Mouse (Mus musculus): Measurements from ENCODE around the gene Rbm8a.

Rbm8a gene

DNA sequence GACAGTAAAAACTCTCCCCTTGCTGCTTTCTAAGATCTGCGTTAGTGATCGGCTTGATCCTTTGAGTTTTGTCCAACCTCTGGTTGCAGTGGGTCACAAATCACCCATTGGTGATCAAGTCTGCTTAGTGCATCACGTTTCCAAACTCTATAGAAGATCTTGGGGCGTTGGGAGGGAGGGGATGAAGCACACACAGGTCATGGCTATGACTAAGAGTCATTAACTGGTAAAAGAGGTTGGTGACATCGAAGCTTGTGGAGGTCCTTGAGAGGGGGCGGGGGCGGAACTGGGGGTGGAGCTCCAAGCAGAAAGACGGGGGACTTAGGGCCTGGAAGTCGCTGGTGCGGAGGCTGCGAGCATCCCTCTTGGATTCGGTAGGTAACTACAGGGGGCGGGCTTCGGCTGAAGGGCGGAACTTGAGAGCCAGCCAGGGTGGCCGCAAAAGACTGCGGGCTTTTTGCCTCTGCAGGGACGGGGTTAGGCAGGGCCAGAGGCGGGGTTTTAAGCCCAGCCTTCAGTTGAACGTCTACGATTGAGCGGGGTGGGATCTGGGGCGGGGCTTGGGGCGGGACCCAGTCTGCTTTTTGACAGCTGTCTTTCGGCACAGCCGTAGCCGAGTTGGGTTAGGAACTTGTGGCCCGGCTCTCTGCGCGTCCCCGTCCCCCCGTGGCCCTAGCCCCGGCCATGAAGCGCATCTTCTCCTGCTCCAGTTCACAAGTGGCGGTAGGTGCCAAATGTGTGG lies 40.2 kb downstream of the Rbm8a start, which contains the start of gene Ankrd35:
Gene Ankrd35, plus strand, starts transcription at position 405 of the 742 bp plus-strand sequence.
- DNase-seq (ENCODE audit: low spot score), result no peak

DNA sequence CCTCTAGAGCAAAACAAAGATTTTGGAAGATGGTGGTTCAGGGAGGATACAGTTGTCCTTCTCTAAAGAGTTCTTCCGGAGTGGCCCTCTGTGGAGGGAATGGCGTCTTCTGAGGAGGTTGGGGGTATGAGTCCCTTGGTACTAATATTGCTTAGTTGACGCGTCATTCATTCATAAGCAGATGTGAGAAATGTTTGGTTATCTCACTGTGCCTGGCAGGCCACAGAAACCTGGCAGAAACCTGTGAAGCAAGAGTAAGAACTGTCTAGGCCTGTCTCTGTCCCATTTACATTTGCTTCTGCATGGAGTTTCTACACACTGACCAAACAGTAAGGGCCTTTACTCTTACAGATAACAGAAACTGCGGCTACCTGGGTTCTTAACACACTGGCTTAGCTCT lies 41.8 kb downstream of the Rbm8a start:
- no peak for DNase-seq (ENCODE audit: low spot score)

DNA sequence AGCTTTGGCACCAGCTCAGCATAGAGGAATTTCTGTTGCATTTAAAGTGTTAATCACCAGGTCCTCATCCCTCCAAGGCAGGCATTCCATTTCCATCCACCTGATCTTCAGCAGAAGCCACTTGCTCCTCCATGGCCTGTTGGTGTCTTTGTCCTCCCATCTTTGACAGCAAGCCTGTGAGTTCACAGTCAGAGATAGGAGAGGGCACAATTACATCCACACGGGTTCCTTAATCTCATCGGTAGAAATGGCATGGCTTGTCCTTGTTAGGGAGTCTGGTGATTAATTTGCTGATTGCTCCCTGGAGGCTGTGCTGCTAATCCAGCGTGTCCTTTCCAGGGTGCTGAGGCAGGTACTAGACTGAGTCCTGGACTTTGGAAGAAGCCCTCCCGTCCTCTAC lies 43.8 kb downstream of the Rbm8a start:
- no peak for DNase-seq (ENCODE audit: low spot score)

DNA sequence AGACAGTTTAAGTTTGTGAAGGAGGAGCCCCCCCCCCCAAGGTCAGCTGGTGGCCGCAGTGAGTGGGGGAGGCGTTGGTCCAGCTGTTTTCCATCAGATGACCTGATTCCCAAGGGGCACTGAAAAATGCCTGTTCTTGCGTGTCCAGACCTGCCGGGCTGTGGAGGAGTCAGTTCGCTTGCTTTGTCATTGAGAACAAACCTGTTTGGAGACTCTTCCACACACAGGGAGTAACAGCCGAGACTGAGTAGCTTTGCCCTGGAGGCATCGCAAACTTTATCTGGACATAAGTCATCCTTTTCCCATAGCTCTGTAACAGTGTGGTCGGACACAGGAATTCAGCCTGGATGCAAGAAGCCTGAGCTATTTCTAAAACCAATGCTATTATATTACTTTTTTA lies 44.7 kb downstream of the Rbm8a start:
- DNase-seq (ENCODE audit: low spot score), result no peak

DNA sequence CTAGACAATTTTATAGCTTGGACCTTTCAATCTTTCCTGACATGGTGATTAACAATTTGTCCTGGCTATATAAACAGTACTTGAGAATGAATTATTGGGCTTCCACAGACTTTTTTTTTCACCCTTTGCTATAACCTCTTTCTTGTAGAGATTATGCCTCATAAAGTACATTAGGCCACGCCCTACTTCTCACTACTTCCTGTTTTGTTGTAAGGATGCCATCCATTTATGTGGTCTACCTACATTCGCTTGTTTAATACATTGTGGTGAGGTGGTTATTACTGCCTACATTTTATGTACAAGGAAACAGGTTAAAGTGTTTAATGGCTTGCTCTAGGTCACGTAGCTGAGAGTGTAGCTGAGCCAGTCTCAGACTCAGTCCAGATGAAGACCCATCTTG lies 45.4 kb downstream of the Rbm8a start:
- DNase-seq (ENCODE audit: low spot score), result no peak

DNA sequence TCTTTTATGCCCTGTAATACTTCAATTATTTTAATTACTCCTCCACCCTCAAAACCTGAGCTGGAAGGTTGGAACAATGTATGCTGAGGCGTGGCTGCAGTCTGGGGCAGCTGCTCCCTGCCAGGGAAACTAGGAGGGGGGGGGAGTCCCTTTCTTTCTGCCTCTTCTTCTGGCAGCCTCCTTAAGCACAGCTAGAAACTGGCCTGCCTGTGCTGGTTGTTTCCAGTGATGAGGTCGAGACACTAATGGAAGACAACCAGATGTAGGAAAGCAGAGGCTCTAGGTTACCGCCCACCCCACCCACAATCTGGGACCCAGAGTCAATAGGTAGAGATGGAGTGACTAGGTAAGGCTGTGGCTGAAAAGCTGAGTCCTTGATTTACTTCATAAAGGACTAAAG lies 46.0 kb downstream of the Rbm8a start:
- no peak for DNase-seq (ENCODE audit: low spot score)

DNA sequence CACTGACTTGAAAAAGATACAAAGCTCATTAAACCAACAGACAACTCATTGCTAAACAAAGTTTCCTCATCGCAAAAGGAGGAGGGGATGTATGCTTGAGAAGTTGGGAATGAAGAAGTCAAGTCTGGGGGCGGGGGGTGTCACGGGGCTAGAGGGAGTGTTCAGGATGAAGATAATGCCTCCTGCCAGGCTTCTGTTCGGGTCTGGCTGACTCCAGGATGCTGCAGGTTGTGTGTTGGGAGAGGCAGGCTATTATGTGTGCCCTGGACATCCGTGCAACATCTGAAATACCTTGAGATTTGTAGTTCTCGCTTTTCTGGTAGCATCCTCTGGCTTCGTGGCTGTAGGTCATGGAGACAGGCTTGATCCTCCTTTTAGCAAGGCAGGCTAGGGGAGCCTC lies 48.7 kb downstream of the Rbm8a start:
- DNase-seq (ENCODE audit: low spot score), result no peak

DNA sequence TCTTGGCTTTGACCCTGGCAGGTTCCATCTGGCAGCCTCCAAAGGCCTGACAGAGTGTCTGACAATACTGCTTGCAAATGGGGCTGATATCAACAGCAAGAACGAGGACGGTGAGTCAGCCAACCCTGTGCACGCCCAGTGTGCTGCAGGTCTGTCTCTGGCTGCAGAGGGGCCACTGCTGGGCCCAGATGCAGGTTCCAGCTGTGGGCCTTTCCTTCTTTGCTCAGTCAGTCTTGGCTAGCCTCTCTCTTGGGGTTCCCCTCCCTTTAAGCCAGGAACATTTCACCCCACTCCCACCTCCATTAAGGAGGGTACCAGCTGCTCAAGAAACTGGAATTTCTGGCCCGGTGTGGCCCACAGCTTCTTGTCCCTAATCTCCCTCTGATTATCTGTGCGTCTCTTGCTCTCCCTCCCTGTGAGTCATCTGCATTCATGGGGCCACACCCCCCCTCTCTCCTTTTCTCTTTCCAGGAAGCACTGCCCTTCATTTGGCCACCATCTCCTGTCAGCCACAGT lies 49.5 kb downstream of the Rbm8a start:
- no peak for DNase-seq (ENCODE audit: low spot score)

DNA sequence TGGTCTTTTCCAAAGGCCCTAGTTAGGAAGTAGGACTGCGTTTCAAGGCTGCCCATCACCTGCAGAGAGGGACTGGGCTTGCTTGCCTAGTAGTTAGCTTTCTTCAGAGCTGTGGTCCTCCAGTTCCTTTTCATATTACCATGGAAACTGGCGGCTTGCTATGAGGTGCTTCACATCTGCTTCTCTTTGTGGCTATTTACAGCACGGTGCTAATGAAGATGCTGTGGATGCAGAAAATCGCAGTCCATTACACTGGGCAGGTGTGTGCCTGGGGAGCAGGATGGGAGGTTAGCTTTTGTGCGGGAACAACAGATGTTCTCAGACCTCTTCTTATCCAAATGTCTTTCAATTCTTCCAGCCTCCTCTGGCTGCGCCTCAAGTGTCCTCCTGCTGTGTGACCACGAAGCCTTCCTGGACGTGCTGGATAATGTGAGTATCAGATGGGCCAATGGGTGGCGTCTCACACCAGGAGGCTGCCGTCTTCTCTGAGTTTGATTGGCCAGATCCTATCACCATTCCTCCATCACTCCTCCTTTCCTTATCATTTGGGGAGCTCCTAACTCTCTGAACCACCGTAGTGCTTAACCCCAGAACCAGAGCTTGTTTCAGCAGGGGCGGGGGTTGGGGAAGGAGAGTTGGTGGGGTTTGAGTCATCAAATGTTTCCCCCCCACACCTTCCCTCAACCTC lies 50.7 kb downstream of the Rbm8a start:
- DNase-seq (ENCODE audit: low spot score), result no peak
